Mouse (Mus musculus): ENCODE data around the gene Gm49392. TPM values are rescaled to one million over a fixed set of nuclear protein-coding genes. Genes with fewer than 3 reads are reported as not detected.

The Gm49392 gene
- under 1 TPM; 0.06 to 0.08 TPM for polyA plus RNA-seq (2012; fragmentation: generic; extraction: Trizol)

GRCm38 (mm10) chr13:60896794-60897193, at the start of gene Gm49392:
Gene Gm49392 (minus strand): TSS chr13:60896894.

GRCm38 (mm10) chr13:60941884-60942283, 45.2 kb upstream of the Gm49392 start, which contains the start of gene Tpbpa:
Gene Tpbpa (minus strand): TSS chr13:60941984.

GRCm38 (mm10) chr13:60936500-60936901, 39.8 kb upstream of the Gm49392 start, which contains the start of the genes Gm49391 and Ctla2a:
Gene Gm49391 (minus strand): TSS chr13:60936571.
Gene Ctla2a (minus strand): TSS chr13:60936625.

GRCm38 (mm10) chr13:60935490-60935889, 38.8 kb upstream of the Gm49392 start, which contains the start of gene Gm49393:
Gene Gm49393 (minus strand): TSS chr13:60935590.

GRCm38 (mm10) chr13:60904780-60905179, 8.1 kb upstream of the Gm49392 start, which contains the start of gene Tpbpb:
Gene Tpbpb (minus strand): TSS chr13:60904880.

GRCm38 (mm10) chr13:60897328-60897727, 634 bp upstream of the Gm49392 start, which contains the start of gene Ctla2b:
Gene Ctla2b (minus strand): TSS chr13:60897447.

GRCm38 (mm10) chr13:60864281-60864680, 32.4 kb downstream of the Gm49392 start, which contains the start of gene 4930486L24Rik:
Gene 4930486L24Rik (minus strand): TSS chr13:60864475.

GRCm38 (mm10) chr13:60802749-60803148, 93.9 kb downstream of the Gm49392 start, which contains the start of gene Ctsll3:
Gene Ctsll3 (minus strand): TSS chr13:60802849.

Other genes starting within 250 kb of the Gm49392 start
- gene BC051665, start 110.5 kb downstream of the Gm49392 start, polyA plus RNA-seq (2012; fragmentation: generic; extraction: Trizol), result not detected
- gene Ctsll3, start 94.0 kb downstream of the Gm49392 start, polyA plus RNA-seq (2012; fragmentation: generic; extraction: Trizol), result not detected
- gene 4930486L24Rik, start 32.4 kb downstream of the Gm49392 start, polyA plus RNA-seq (2012; fragmentation: generic; extraction: Trizol), result under 1 TPM; 0.09 to 0.21 TPM
- under 1 TPM; 0.44 to 0.57 TPM for gene Ctla2b, start 553 bp upstream of the Gm49392 start, polyA plus RNA-seq (2012; fragmentation: generic; extraction: Trizol)
- not detected for gene Tpbpb, start 8.0 kb upstream of the Gm49392 start, polyA plus RNA-seq (2012; fragmentation: generic; extraction: Trizol)
- gene Gm49393, start 38.7 kb upstream of the Gm49392 start, polyA plus RNA-seq (2012; fragmentation: generic; extraction: Trizol), result not detected
- under 1 TPM; 0.29 to 0.30 TPM for gene Gm49391, start 39.7 kb upstream of the Gm49392 start, polyA plus RNA-seq (2012; fragmentation: generic; extraction: Trizol)
- gene Ctla2a, start 39.7 kb upstream of the Gm49392 start, polyA plus RNA-seq (2012; fragmentation: generic; extraction: Trizol), result 1 to 10 TPM in 1 of 2 experiments, under 1 TPM in 1; 0.94 to 1.2 TPM
- not detected for gene Tpbpa, start 45.1 kb upstream of the Gm49392 start, polyA plus RNA-seq (2012; fragmentation: generic; extraction: Trizol)
- not detected for gene Ctsj, start 109.1 kb upstream of the Gm49392 start, polyA plus RNA-seq (2012; fragmentation: generic; extraction: Trizol)
- gene Ctsq, start 143.7 kb upstream of the Gm49392 start, polyA plus RNA-seq (2012; fragmentation: generic; extraction: Trizol), result not detected